In genomic region chr13:94883163-94883965, GRCm38 (mm10) we compare ENCODE assay signal across 8 mouse cellular contexts. TPM values are rescaled to one million over a fixed set of nuclear protein-coding genes. Genes with fewer than 3 reads are reported as not detected.
DNase-seq lines count a peak whose midpoint lies in the region; ATAC-seq and TF ChIP-seq lines count a peak whose summit lies in the region.

No protein-coding gene starts in this region.

- DNase-seq in lung, embryonic 14.5 days, result peak; percentile 69
- DNase-seq in lung, postnatal 14 days, result no peak
- DNase-seq in cerebellum, adult 11-12 months, result peak; percentile 58
- peak; percentile 66 for DNase-seq in midbrain, embryonic 14.5 days
- no peak for DNase-seq in frontal cortex, postnatal 10 days (ENCODE audit: low spot score in 2 of 2)
- no peak for DNase-seq in right cerebral cortex, adult 18-20 months

- peak overlapping the region; percentile 77 for H3K4me2 ChIP-seq in lung, embryonic 14.5 days
- peak overlapping the region; percentile 61 for H3K4me2 ChIP-seq in forebrain, embryonic 16.5 days (ENCODE audit: low read length)
- peak overlapping the region; percentile 78 for H3K4me2 ChIP-seq in intestine, embryonic 16.5 days (ENCODE audit: low read depth, low read length)
- peak overlapping the region; percentile 57 for H3K4me2 ChIP-seq in midbrain, embryonic 14.5 days (ENCODE audit: low read length)

- H3K9me3 ChIP-seq in lung, embryonic 14.5 days (ENCODE audit: low read depth, low read length), result no peaks in the 10 kb centered on the region
- no peaks in the 10 kb centered on the region for H3K9me3 ChIP-seq in forebrain, embryonic 16.5 days (ENCODE audit: control insufficient read depth, low read length)
- no peaks in the 10 kb centered on the region for H3K9me3 ChIP-seq in intestine, embryonic 16.5 days (ENCODE audit: control insufficient read depth, low read length)
- H3K9me3 ChIP-seq in midbrain, embryonic 14.5 days (ENCODE audit: control insufficient read depth, low read length), result no peaks in the 10 kb centered on the region

- peaks cover 89% of the 10 kb centered on the region for H3K27me3 ChIP-seq in lung, embryonic 14.5 days (ENCODE audit: insufficient read depth, low read length)
- peaks cover 63% of the 10 kb centered on the region for H3K27me3 ChIP-seq in forebrain, embryonic 16.5 days (replicated peaks; ENCODE audit: control insufficient read depth, insufficient read depth, low read length)
- peaks cover 63% of the 10 kb centered on the region for H3K27me3 ChIP-seq in intestine, embryonic 16.5 days (replicated peaks; ENCODE audit: control insufficient read depth, insufficient read depth, low read length)
- peaks cover 85% of the 10 kb centered on the region for H3K27me3 ChIP-seq in midbrain, embryonic 14.5 days (ENCODE audit: control insufficient read depth, insufficient read depth, low read length)

- no peak overlapping the region for H3K27ac ChIP-seq in lung, embryonic 14.5 days (ENCODE audit: low read depth)
- H3K27ac ChIP-seq in forebrain, embryonic 16.5 days (ENCODE audit: low read length), result no peak overlapping the region
- H3K27ac ChIP-seq in intestine, embryonic 16.5 days (ENCODE audit: low read length), result no peak overlapping the region
- H3K27ac ChIP-seq in midbrain, embryonic 14.5 days (replicated peaks; ENCODE audit: low read depth, low read length), result peak overlapping the region; percentile 49; the same call in 1 of the 2 replicates

- no peaks in the 10 kb centered on the region for H3K36me3 ChIP-seq in lung, embryonic 14.5 days (ENCODE audit: insufficient read depth)
- H3K36me3 ChIP-seq in forebrain, embryonic 16.5 days (ENCODE audit: control insufficient read depth, insufficient read depth), result no peaks in the 10 kb centered on the region
- H3K36me3 ChIP-seq in intestine, embryonic 16.5 days (ENCODE audit: control insufficient read depth, insufficient read depth, low read length), result no peaks in the 10 kb centered on the region
- H3K36me3 ChIP-seq in midbrain, embryonic 14.5 days (ENCODE audit: control insufficient read depth, insufficient read depth, low read length), result no peaks in the 10 kb centered on the region

- no peak overlapping the region for H3K9ac ChIP-seq in lung, embryonic 14.5 days
- no peak overlapping the region for H3K9ac ChIP-seq in forebrain, embryonic 16.5 days (replicated peaks; ENCODE audit: low read depth, low read length)
- H3K9ac ChIP-seq in intestine, embryonic 16.5 days (ENCODE audit: low read depth, low read length), result no peak overlapping the region
- peak overlapping the region; percentile 31; the same call in 1 of the 2 replicates for H3K9ac ChIP-seq in midbrain, embryonic 14.5 days (replicated peaks; ENCODE audit: low read length)

- 0 out of 2 replicates have a peak, but pooled peaks cover 3% of the 10 kb centered on the region for H3K4me1 ChIP-seq in lung, embryonic 14.5 days (ENCODE audit: insufficient read depth)
- H3K4me1 ChIP-seq in forebrain, embryonic 16.5 days (replicated peaks; ENCODE audit: control insufficient read depth, insufficient read depth, low read length), result peaks cover 18% of the 10 kb centered on the region
- H3K4me1 ChIP-seq in intestine, embryonic 16.5 days (ENCODE audit: control insufficient read depth, insufficient read depth, low read length), result peaks cover 20% of the 10 kb centered on the region
- peaks cover 10% of the 10 kb centered on the region for H3K4me1 ChIP-seq in midbrain, embryonic 14.5 days (ENCODE audit: control insufficient read depth, insufficient read depth, low read length)

- WGBS in lung, embryonic 14.5 days, result 1% methylated on average over 90 of the region's 95 CpGs
- WGBS in forebrain, embryonic 16.5 days, result under 1% methylated on average over 71 of the region's 95 CpGs
- WGBS in intestine, embryonic 16.5 days, result 1% methylated on average over 80 of the region's 95 CpGs
- WGBS in midbrain, embryonic 14.5 days, result under 1% methylated on average over 76 of the region's 95 CpGs

- ATAC-seq in lung, embryonic 14.5 days (ENCODE audit: insufficient read depth), result peak; percentile 78
- peak; percentile 63 for ATAC-seq in forebrain, embryonic 16.5 days
- peak; percentile 55 for ATAC-seq in intestine, embryonic 16.5 days
- ATAC-seq in midbrain, embryonic 14.5 days (ENCODE audit: low FRiP score, low TSS enrichment), result peak; percentile 68

- no peak for TF ChIP-seq CTCF in lung, embryonic 14.5 days (IDR thresholded peaks at IDR 0.05; ENCODE audit: low read depth)

- H3K4me3 ChIP-seq in lung, embryonic 14.5 days (ENCODE audit: low read depth, low read length), result peak overlapping the region; percentile 41
- peak overlapping the region; percentile 37 for H3K4me3 ChIP-seq in forebrain, embryonic 16.5 days (replicated peaks; ENCODE audit: low read length)
- peak overlapping the region; percentile 48 for H3K4me3 ChIP-seq in intestine, embryonic 16.5 days (ENCODE audit: low read length)
- H3K4me3 ChIP-seq in midbrain, embryonic 14.5 days (replicated peaks; ENCODE audit: low read depth, low read length), result peak overlapping the region; percentile 29

RNA-seq across cellular contexts. Expression of gene Otp, which starts 8.0 kb away (rescaled TPM):
- not detected in 2 replicates for polyA plus RNA-seq in lung, embryonic 14.5 days (2014; fragmentation: Nextera tagmentation; extraction: Ambion mirVana)
- 0.61 and 2.6 TPM in 2 replicates for polyA plus RNA-seq in forebrain, embryonic 16.5 days (2015; fragmentation: Nextera tagmentation; extraction: Ambion mirVana)
- not detected in 2 replicates for polyA plus RNA-seq in intestine, embryonic 16.5 days (2015; fragmentation: Nextera tagmentation; extraction: Ambion mirVana)
- polyA plus RNA-seq in midbrain, embryonic 14.5 days (2014; fragmentation: Nextera tagmentation; extraction: Ambion mirVana), result 5.3 and 5.4 TPM in 2 replicates

Comparison
In these comparisons a context has a peak if more than half of its experiments do, and no peak if none do; other contexts are left out.
1. DNase-seq: peak in lung, embryonic 14.5 days (single experiment), cerebellum, adult 11-12 months (single experiment) and midbrain, embryonic 14.5 days (single experiment); none in lung, postnatal 14 days (single experiment), frontal cortex, postnatal 10 days (0 of 2) and right cerebral cortex, adult 18-20 months (single experiment).
2. Peak in every context shown above with its lines, with median percentiles within 50 percentile points of each other: ATAC-seq, H3K4me2 ChIP-seq and H3K4me3 ChIP-seq.